Mouse (Mus musculus) retina, postnatal 1 day (tissue): Measurements from ENCODE around the gene Saxo2.

Experiments
- DNase-seq: peaks from one replicate; pipeline ENCODE4 v3.0.0-alpha.2; 2012

The Saxo2 gene

GRCm38 (mm10) chr7:82648353-82649080, at the start of gene Saxo2, which contains the start of gene Efl1:
Saxo2 (minus strand) TSS chr7:82648528.
Efl1 (plus strand) TSS chr7:82648614.
- peak; percentile 98 for DNase-seq

GRCm38 (mm10) chr7:82697668-82698067, 49.3 kb upstream of the Saxo2 start:
- no peak for DNase-seq

- DNase-seq: no peak
Measured at GRCm38 (mm10) chr7:82691021-82691738, 42.9 kb upstream of the Saxo2 start.

- DNase-seq: peak; percentile 32
Measured at GRCm38 (mm10) chr7:82688736-82689135, 40.4 kb upstream of the Saxo2 start.

- no peak for DNase-seq
Measured at GRCm38 (mm10) chr7:82679901-82680300, 31.6 kb upstream of the Saxo2 start.

GRCm38 (mm10) chr7:82676834-82677233, 28.5 kb upstream of the Saxo2 start:
- DNase-seq: peak; percentile 4

- DNase-seq: no peak
Measured at GRCm38 (mm10) chr7:82676001-82676400, 27.7 kb upstream of the Saxo2 start.

GRCm38 (mm10) chr7:82664604-82665003, 16.3 kb upstream of the Saxo2 start:
- DNase-seq: no peak

GRCm38 (mm10) chr7:82649081-82649445, 735 bp upstream of the Saxo2 start:
- peak; percentile 9 for DNase-seq

GRCm38 (mm10) chr7:82647909-82648308, 419 bp downstream of the Saxo2 start:
- DNase-seq: no peak

GRCm38 (mm10) chr7:82647183-82647582, 1.1 kb downstream of the Saxo2 start:
- DNase-seq: no peak

GRCm38 (mm10) chr7:82625342-82625741, 23.0 kb downstream of the Saxo2 start:
- peak; percentile 50 for DNase-seq

GRCm38 (mm10) chr7:82609629-82610028, 38.7 kb downstream of the Saxo2 start:
- no peak for DNase-seq

GRCm38 (mm10) chr7:82605425-82605824, 42.9 kb downstream of the Saxo2 start:
- DNase-seq: no peak

- no peak for DNase-seq
Measured at GRCm38 (mm10) chr7:82602008-82602407, 46.3 kb downstream of the Saxo2 start.

GRCm38 (mm10) chr7:82590931-82591330, 57.4 kb downstream of the Saxo2 start:
- no peak for DNase-seq
